Mouse (Mus musculus) lung, adult 2 months (tissue): ENCODE data around the gene Fmo4.

Source experiments
- CTCF ChIP-seq: fragments of 200-500 bp; IDR thresholded peaks from 2 replicates; pipeline ENCODE4 v1.5.1; 2011; ENCODE audit warnings: mild to moderate bottlenecking, low read length, control low read depth; ENCODE audit not compliant: insufficient read depth
- POLR2A ChIP-seq: fragments of 200-500 bp; IDR thresholded peaks from 2 replicates; pipeline ENCODE4 v1.6.1; 2011; ENCODE audit warnings: low read depth, mild to moderate bottlenecking, control low read depth, low read length, borderline replicate concordance; ENCODE audit errors: extremely low read depth

DNA sequence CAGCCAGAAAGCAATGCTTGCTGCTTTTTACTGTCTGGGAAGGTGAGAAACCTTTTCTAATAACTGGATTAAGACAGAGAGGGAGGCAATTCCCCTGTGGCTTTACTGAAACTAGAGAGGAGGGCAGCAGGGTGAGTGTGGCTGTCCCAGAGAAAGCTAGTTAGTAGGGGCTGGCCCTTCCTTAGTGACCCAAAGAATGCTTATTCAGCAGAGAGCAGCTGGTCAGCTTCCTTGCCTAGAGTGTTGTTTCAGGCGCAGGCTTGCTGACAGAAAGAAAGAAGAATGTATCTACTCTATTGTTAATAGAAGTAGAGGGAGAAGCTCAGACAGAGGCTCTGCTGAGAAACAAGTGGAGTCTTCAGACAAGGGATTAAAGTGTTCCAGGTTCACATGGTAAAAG is 48.6 kb upstream of the Fmo4 start:
- TF ChIP-seq POLR2A (no peak), CTCF (no peak)
